Mouse (Mus musculus) embryonic facial prominence, embryonic 14.5 days (tissue): ENCODE data around the gene Rhot1. TPM values are rescaled to one million over a fixed set of nuclear protein-coding genes. Genes with fewer than 3 reads are reported as not detected.

Experiments used
- ATAC-seq: fragments of 200-750 bp; cut with Nextera tagmentation; 2 replicates; pipeline ENCODE4 v1.8.0; 2017; ENCODE audit warnings: low read depth, moderate number of reproducible peaks, moderate TSS enrichment
- DNase-seq: peaks from one replicate; pipeline ENCODE4 v3.0.0-alpha.2; 2015; ENCODE audit warnings: low spot score
- H3K27ac ChIP-seq: fragments of 300-500 bp; sonication (generic); replicated peaks from 2 replicates; pipeline ENCODE4 v1.5.1; 2014; ENCODE audit warnings: low read depth, mild to moderate bottlenecking, low read length, moderate library complexity
- H3K27me3 ChIP-seq: fragments of 300-500 bp; sonication (generic); replicated peaks from 2 replicates; pipeline ENCODE4 v1.6.1; 2014; ENCODE audit warnings: low read length; ENCODE audit not compliant: control insufficient read depth, insufficient read depth
- H3K36me3 ChIP-seq: fragments of 300-500 bp; sonication (generic); 2 replicates; pipeline ENCODE4 v1.6.1; 2014; ENCODE audit warnings: low read length, mixed read lengths; ENCODE audit not compliant: control insufficient read depth, insufficient read depth
- H3K4me1 ChIP-seq: fragments of 300-500 bp; sonication (generic); 2 replicates; pipeline ENCODE4 v1.6.1; 2014; ENCODE audit warnings: antibody characterized with exemption, low read length; ENCODE audit not compliant: control insufficient read depth, insufficient read depth
- H3K4me2 ChIP-seq: fragments of 300-500 bp; sonication (generic); 2 replicates; pipeline ENCODE4 v1.6.1; 2014; ENCODE audit warnings: low read depth, mild to moderate bottlenecking, low read length, moderate library complexity, mixed read lengths
- H3K4me3 ChIP-seq: fragments of 300-500 bp; sonication (generic); 2 replicates; pipeline ENCODE4 v1.5.1; 2014; ENCODE audit warnings: low read depth, mild to moderate bottlenecking, low read length
- H3K9ac ChIP-seq: fragments of 300-500 bp; sonication (generic); 2 replicates; pipeline ENCODE4 v1.6.1; 2014; ENCODE audit warnings: low read depth, mild to moderate bottlenecking, low read length, moderate library complexity, mixed read lengths
- H3K9me3 ChIP-seq: fragments of 300-500 bp; sonication (generic); 2 replicates; pipeline ENCODE4 v1.6.1; 2016; ENCODE audit warnings: low read length; ENCODE audit not compliant: control insufficient read depth
- WGBS: fragments of 180-500 bp; shearing (Covaris S2); extraction: QIAGEN DNeasy Blood & Tissue Kit; methylation state at CpG from one replicate; pipeline ENCODE4 v1.1.7; 2014; 5-methylcytosine and 5-hydroxymethylcytosine counted together
- polyA plus RNA-seq: library from polyadenylated mRNA; unstranded; fragments of >200 nt; fragmentation: Nextera tagmentation; extraction: Ambion mirVana; gene quantifications from 2 replicates; pipeline ENCODE4 v1.2.1, GENCODE M21; 2014

Rhot1 gene
- polyA plus RNA-seq: 58.8 and 60.9 TPM in 2 replicates

GRCm38 (mm10) chr11:80208860-80209800 is at the start of gene Rhot1:
Gene Rhot1 (plus strand): TSS chr11:80209019.
- ATAC-seq (peak; percentile 95), DNase-seq (peak; percentile 95)
- no peaks in the 10 kb centered on the region for H3K27me3 ChIP-seq
- H3K27ac ChIP-seq: peak within 1 kb of the TSS; percentile 90
- WGBS: under 1% methylated on average over 52 of the region's 78 CpGs
- peak within 1 kb of the TSS; percentile 63 for H3K4me2 ChIP-seq
- no peaks in the 10 kb centered on the region; the same call in 1 of the 2 replicates for H3K36me3 ChIP-seq
- peak within 1 kb of the TSS; percentile 91 for H3K4me3 ChIP-seq
- peak within 1 kb of the TSS; percentile 94 for H3K9ac ChIP-seq
- no peaks in the 10 kb centered on the region for H3K9me3 ChIP-seq
- H3K4me1 ChIP-seq: peaks cover 10% of the 10 kb centered on the region

- DNase-seq (no peak), ATAC-seq (no peak)
- no peak overlapping the region for H3K27ac ChIP-seq
- no peak overlapping the region for H3K4me2 ChIP-seq
- no peak overlapping the region for H3K9ac ChIP-seq
- H3K36me3 ChIP-seq: no peaks in the 10 kb centered on the region
- no peaks in the 10 kb centered on the region for H3K4me1 ChIP-seq
- H3K4me3 ChIP-seq: no peak overlapping the region
- 66% methylated on average over 4 of the region's 4 CpGs for WGBS
- H3K9me3 ChIP-seq: no peaks in the 10 kb centered on the region
- H3K27me3 ChIP-seq: peaks cover 3% of the 10 kb centered on the region; the same call in 1 of the 2 replicates
These were observed 47.8 kb upstream of the Rhot1 start for GRCm38 (mm10) chr11:80161041-80161440.

GRCm38 (mm10) chr11:80163362-80164116 is 45.3 kb upstream of the Rhot1 start:
- Histone ChIP-seq H3K36me3 (no peaks in the 10 kb centered on the region), H3K9ac (no peak overlapping the region), H3K27ac (no peak overlapping the region), H3K4me3 (no peak overlapping the region), H3K4me1 (no peaks in the 10 kb centered on the region), H3K27me3 (no peaks in the 10 kb centered on the region), H3K4me2 (no peak overlapping the region), H3K9me3 (no peaks in the 10 kb centered on the region)
- ATAC-seq (no peak), DNase-seq (no peak)
- 51% methylated on average over 7 of the region's 7 CpGs for WGBS

- H3K4me1 ChIP-seq: no peaks in the 10 kb centered on the region
- no peaks in the 10 kb centered on the region for H3K9me3 ChIP-seq
- no peak overlapping the region for H3K4me3 ChIP-seq
- H3K27ac ChIP-seq: no peak overlapping the region
- DNase-seq: no peak
- H3K4me2 ChIP-seq: no peak overlapping the region
- no peaks in the 10 kb centered on the region for H3K36me3 ChIP-seq
- no peak overlapping the region for H3K9ac ChIP-seq
- no peaks in the 10 kb centered on the region for H3K27me3 ChIP-seq
- ATAC-seq: no peak
- 40% methylated on average over 2 of the region's 2 CpGs for WGBS
These were observed 44.6 kb upstream of the Rhot1 start for GRCm38 (mm10) chr11:80164224-80164623.

GRCm38 (mm10) chr11:80168121-80168520 is 40.7 kb upstream of the Rhot1 start:
- H3K4me2 ChIP-seq: no peak overlapping the region
- WGBS: 93% methylated on average over 9 of the region's 9 CpGs
- H3K4me3 ChIP-seq: no peak overlapping the region
- H3K4me1 ChIP-seq: no peaks in the 10 kb centered on the region
- no peak overlapping the region for H3K27ac ChIP-seq
- no peak for ATAC-seq
- H3K36me3 ChIP-seq: no peaks in the 10 kb centered on the region
- DNase-seq: no peak
- no peak overlapping the region for H3K9ac ChIP-seq
- no peaks in the 10 kb centered on the region for H3K27me3 ChIP-seq
- H3K9me3 ChIP-seq: no peaks in the 10 kb centered on the region

GRCm38 (mm10) chr11:80168611-80169249 is 40.1 kb upstream of the Rhot1 start:
- DNase-seq (no peak), ATAC-seq (no peak)
- 68% methylated on average over 4 of the region's 4 CpGs for WGBS
- Histone ChIP-seq H3K4me3 (no peak overlapping the region), H3K4me1 (no peaks in the 10 kb centered on the region), H3K27me3 (no peaks in the 10 kb centered on the region), H3K4me2 (no peak overlapping the region), H3K36me3 (no peaks in the 10 kb centered on the region), H3K9me3 (no peaks in the 10 kb centered on the region), H3K27ac (no peak overlapping the region), H3K9ac (no peak overlapping the region)

DNA sequence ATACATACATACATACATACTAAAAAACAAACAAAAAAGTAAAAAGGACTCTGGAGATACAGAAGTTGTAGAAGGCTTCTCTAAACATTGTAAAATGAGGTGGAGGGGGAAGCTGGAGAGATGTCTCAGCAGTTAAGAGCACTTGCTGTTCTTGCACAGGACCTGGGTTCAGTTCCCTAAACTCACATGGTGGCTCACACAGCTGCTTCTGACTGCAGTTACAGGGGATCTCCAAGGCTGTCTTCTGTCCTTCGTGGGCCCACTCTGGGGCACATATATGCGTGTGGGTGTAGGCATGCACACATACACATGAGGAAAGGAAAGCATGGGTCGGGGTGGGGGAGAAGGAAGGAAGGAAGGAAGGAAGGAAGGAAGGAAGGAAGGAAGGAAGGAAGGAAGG is 39.2 kb upstream of the Rhot1 start:
- Histone ChIP-seq H3K36me3 (no peaks in the 10 kb centered on the region), H3K27ac (no peak overlapping the region), H3K9me3 (no peaks in the 10 kb centered on the region), H3K9ac (no peak overlapping the region), H3K27me3 (no peaks in the 10 kb centered on the region), H3K4me1 (no peaks in the 10 kb centered on the region), H3K4me2 (no peak overlapping the region), H3K4me3 (no peak overlapping the region)
- WGBS: 92% methylated on average over 3 of the region's 3 CpGs
- no peak for ATAC-seq
- DNase-seq: no peak

GRCm38 (mm10) chr11:80170351-80170750 is 38.5 kb upstream of the Rhot1 start:
- H3K4me3 ChIP-seq: no peak overlapping the region
- no peak overlapping the region for H3K9ac ChIP-seq
- no peaks in the 10 kb centered on the region for H3K36me3 ChIP-seq
- no peak overlapping the region for H3K4me2 ChIP-seq
- ATAC-seq (no peak), DNase-seq (no peak)
- no peaks in the 10 kb centered on the region for H3K27me3 ChIP-seq
- H3K4me1 ChIP-seq: no peaks in the 10 kb centered on the region
- WGBS: 58% methylated on average over 5 of the region's 5 CpGs
- no peak overlapping the region for H3K27ac ChIP-seq
- no peaks in the 10 kb centered on the region for H3K9me3 ChIP-seq
